Mouse (Mus musculus) right cerebral cortex, postnatal 10 days (tissue): ENCODE results near the gene Cldn22.
"Not testable (repeated sequence)": the region's sequence is repeated elsewhere in the genome, so short reads cannot be mapped to it uniquely, and the experiment has no call there.

Experiments
- DNase-seq, 2 experiments: peaks; one replicate each; pipeline ENCODE4 v3.0.0; 2021; ENCODE audit warnings: low spot score in 2 of 2

The Cldn22 gene

DNA sequence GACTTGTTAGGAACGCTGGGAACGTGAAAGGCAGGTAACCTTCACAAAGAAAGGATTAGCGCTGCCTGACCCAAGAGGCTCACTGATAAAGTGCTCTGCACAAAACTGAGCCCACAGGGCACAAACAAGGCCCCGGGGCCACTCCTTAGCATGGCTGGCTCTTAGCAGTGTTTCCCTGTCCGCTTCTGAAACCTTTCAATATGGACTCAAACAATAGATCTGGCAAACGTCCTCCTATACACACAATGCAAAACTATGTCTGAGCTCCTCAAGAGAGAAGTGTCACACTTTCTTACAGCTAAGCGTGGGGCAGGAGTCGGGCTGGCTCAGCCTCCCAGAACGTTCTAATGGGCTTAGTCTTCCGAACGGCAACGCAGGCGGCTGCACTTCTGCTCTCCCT, at the start of gene Cldn22:
Gene Cldn22 (plus strand): TSS at position 301 of the 400 bp plus-strand sequence.
- no peak for DNase-seq

GRCm38 (mm10) chr8:47777415-47777814, 46.9 kb upstream of the Cldn22 start:
- DNase-seq = no peak

GRCm38 (mm10) chr8:47779589-47779988, 44.7 kb upstream of the Cldn22 start:
- DNase-seq = no peak

DNA sequence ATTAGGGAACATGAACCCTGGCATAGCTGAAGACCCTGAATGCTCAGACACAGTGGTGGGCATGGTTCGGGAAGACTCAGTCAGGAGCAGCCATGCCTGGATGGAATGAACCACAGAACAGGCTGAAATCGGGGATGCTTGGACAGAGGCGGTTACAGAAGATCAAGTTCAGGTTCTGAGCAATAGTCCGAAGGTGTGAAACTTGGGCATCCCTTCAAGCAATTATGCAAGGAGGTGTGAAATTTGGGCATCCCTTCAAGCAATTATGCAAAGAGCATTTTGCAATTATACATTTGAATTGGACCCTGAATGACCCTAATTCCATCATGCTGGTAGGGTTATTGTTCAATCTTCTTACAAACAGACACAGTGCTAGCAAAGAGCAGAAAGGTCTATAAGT, 42.4 kb upstream of the Cldn22 start:
- no peak for DNase-seq

- DNase-seq = peak in 1 of 2 experiments; percentile 56
These were observed 40.7 kb upstream of the Cldn22 start for GRCm38 (mm10) chr8:47783544-47783943.

DNA sequence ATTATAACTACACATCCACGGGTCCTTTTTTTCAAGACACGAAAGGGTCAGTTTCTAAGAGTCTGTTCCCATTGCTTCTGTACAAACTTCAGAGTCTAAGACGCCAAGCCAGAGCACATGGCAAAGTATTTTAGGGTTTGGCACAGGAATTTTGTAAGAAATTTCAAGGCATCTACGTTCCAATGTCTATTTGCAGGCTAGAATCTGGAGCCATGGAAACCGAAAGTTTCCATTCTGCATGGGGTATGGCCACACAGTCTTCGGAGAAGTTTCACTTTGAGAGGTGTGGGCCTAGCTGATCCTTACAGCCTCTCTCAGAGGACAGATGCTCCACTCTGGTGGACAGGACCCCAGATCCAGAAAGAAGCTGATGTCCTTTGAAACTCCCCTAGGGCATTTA, 40.3 kb upstream of the Cldn22 start:
- peak; percentile 45 to 83 for DNase-seq

- DNase-seq = no peak
These were observed 39.8 kb upstream of the Cldn22 start for GRCm38 (mm10) chr8:47784436-47784835.

- DNase-seq = no peak
These were observed 38.0 kb upstream of the Cldn22 start for GRCm38 (mm10) chr8:47786323-47786722.

DNA sequence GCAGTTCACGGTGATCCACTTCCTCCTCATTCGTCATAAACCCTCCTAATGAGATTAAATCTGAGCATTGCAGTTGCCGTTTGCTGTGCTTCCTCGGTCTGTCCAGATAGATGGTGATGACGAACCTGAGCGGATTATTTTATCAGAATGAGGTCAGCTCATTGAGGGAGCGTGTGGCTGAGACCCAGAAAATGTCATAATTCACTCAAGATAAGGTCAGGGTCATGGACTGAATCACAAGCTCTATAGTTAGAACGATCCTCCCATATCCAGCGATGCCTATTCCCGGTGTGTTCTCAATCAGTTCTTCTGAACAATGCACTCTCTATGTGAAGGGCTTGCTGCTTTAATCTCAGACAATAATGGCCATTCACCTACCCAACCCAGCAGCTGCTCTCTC, 36.6 kb upstream of the Cldn22 start:
- no peak for DNase-seq

- DNase-seq = no peak
These were observed 32.3 kb upstream of the Cldn22 start for GRCm38 (mm10) chr8:47791986-47792385.

- no peak for DNase-seq
These were observed 24.8 kb upstream of the Cldn22 start for GRCm38 (mm10) chr8:47799438-47799837.

GRCm38 (mm10) chr8:47802349-47802748, 21.9 kb upstream of the Cldn22 start:
- no peak for DNase-seq

- DNase-seq = no peak
These were observed 20.0 kb upstream of the Cldn22 start for GRCm38 (mm10) chr8:47804262-47804661.

DNA sequence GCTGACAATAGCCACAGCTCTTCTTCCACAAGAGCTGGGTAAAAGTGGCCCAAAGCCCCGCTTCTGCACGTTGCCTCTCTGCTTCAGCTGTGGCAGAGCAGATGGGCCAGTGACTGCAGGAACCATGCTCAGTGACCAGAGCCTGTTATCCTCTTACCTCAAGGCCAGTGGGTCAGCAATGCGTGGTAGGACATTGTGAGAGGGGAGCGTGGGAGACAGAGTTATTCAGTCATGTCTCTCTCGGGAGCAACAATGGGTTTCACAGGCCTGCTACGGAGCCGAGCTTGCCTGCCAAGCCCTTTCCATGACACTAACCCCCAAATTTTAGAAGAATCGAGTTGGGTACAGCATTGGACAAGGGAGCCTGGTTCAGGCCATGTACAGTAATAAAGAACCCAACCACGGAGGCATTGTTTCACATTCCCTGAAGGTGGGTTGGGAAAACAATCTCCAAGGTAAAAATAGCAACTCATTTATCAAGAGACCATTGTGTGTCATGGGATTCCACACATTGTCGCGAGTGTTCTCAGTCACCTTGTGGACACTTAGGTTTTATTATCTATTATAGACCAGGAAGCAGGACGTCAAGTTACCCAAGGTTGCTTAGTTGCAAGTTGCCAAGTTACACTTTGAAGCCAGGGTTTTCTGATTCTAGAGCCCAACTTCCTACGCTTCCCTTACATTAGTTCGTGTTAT, 14.2 kb upstream of the Cldn22 start:
- DNase-seq = no peak

DNA sequence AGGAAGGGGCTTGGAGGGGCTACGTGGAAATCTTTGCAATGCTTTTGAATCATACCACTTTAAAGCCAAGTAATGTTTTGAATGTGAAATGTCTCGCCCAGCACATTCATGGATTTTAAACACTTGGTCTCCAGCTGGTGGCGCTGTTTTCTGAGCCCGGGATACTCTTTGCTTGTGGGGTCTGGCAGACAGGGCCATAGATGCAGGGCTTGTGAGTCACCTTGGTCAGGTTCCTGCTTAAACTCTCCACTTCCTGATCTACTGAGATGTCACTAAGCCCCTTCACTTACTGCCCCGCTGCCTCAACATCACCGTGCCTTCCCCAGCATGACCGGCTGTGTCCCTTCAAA, 13.6 kb upstream of the Cldn22 start:
- no peak for DNase-seq

GRCm38 (mm10) chr8:47811221-47811620, 13.1 kb upstream of the Cldn22 start:
- DNase-seq = no peak

DNA sequence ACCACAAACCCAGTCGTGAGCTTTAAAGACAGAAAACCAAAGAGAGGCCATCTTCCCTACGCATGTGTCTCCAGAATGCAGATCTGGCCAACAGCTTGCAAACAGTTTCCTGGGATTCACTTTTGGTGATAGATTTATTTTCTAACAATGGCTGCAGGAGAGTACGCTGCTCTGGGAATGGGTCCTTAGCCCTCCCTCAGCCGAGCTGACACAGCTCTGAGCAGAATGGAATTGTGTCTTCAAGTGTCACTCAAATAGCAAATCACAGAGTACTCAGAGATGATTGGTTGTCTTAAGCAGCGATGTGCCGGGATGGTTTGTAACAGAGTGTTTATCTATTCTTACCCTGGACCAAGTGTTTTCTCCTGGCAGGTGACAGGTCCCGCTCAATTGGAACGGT, 5.2 kb upstream of the Cldn22 start:
- DNase-seq = no peak

- no peak for DNase-seq
These were observed 3.1 kb upstream of the Cldn22 start for GRCm38 (mm10) chr8:47820914-47821772.

DNA sequence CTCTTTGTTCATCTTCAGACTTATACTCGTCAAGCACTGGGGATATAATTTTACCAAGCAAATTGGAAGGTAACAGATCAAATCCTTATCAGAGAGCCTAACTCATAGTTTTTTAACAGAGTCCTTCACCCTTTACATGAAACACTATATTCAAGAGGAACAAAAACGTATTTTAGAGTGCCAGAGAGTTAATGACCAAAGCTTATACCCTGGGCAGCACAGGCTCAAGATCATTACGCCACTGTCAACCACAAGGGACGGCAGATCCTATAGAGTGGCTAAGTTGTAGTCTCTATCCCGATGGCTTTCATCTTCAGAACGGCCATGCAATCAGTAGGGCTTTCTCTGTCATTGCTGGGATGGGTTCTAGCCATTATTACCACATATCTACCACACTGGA, 2.4 kb upstream of the Cldn22 start, which contains the start of gene Cldn24:
Gene Cldn24 (plus strand): TSS at position 301 of the 400 bp plus-strand sequence.
- DNase-seq = no peak

DNA sequence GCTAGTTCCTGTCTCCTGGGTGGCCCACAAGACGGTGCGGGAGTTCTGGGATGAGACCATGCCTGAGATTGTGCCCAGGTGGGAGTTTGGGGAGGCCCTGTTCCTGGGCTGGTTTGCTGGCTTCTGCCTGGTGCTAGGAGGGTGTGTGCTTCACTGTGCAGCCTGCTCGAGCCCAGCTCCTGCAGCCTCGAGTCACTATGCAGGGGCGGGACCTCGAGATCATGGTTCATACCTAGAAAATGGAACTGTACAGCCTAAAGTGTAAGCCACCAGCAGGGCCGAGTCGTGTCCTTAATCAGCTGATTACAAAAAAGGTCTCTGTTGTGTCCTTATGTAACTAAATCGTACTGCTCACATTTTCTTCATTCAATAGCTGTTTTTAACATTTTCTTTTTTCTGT, 1.7 kb upstream of the Cldn22 start:
- not testable (repeated sequence) for DNase-seq

DNA sequence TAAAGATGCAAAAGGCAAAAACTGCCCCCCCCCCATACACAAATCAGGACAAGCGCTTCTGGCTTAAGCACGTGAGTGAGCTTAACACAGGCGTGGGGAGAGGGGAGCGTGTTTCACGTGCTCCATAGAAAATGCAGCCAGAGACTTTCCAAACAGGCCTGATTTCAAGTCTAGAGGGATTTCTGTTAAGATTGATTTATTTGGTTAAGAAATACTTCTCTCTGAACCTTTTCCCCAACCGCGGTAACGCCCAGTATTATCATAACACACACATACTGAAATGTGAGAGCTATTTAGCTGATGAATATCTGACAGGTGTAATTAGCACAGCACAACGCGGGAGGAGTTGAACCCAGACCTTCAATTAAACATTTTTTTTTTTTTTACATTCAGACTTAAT, 505 bp upstream of the Cldn22 start:
- DNase-seq = no peak

DNA sequence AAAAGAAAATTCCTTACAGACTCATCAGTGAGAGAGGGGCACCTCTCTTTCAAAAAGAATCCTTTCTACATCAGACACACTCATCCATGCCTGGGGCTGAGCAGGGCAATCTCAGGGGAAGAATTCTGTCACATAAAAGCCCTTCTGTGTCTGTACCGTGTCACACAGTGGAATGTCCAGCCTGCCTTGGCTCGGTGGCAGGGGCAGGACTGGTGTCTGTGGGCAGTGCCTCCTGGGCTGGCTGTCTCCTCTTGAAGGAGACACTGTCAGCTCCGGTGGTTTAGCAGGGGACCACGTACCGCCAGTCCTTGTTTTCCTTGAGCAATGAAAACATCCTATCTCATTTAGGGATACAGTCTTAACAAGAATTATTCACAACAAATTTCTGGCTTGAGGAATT, 1.3 kb downstream of the Cldn22 start:
- DNase-seq = no peak

- DNase-seq = no peak
These were observed 2.6 kb downstream of the Cldn22 start for GRCm38 (mm10) chr8:47826911-47827310.
